Comparison of ENCODE assay signal across 8 mouse cellular contexts in the genomic region with DNA sequence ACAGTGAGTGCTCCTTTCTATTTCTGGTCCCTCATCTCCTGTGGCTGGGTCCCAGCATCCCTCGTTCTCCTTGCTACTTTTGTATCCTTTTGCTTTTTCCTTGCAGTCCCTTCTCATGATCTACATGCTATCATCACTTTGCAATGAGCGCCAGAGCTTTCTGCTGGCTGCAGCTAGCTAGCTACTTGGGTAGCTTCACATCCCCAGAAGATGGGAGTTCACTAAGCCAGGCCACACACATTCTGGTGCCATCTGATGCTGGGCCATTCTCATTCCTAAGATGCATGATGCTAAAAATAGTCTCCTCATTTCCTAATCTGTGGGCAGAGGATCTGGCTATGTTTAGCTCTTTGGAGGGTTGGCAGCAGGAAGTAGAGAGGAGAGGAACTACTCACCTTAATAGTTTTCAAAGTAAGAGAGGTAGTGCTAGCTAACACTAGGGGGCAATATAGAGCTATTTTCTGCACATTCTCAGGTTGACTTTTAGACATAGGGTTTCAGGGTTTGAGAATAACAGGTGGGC. TPM values are rescaled to one million over a fixed set of nuclear protein-coding genes. Genes with fewer than 3 reads are reported as not detected.
DNase-seq lines count a peak whose midpoint lies in the region; ATAC-seq and TF ChIP-seq lines count a peak whose summit lies in the region.

No protein-coding gene starts in this region.

- no peak overlapping the region for H3K27ac ChIP-seq in CH12.LX (ENCODE audit: insufficient read depth, low read depth)
- H3K27ac ChIP-seq in heart, embryonic 13.5 days (replicated peaks) = peak overlapping the region; percentile 48
- H3K27ac ChIP-seq in midbrain, embryonic 15.5 days = no peak overlapping the region
- no peak overlapping the region for H3K27ac ChIP-seq in stomach, postnatal 0 days (replicated peaks)

- H3K9ac ChIP-seq in CH12.LX (ENCODE audit: insufficient read depth, low read depth) = no peak overlapping the region
- H3K9ac ChIP-seq in heart, embryonic 13.5 days = no peak overlapping the region
- H3K9ac ChIP-seq in midbrain, embryonic 15.5 days = no peak overlapping the region
- H3K9ac ChIP-seq in stomach, postnatal 0 days (ENCODE audit: low read length) = no peak overlapping the region

- peak; percentile 58 to 74 for TF ChIP-seq CTCF in CH12.LX (conservative IDR thresholded peaks at IDR 0.05 in 1 of 2, IDR thresholded peaks at IDR 0.05 in 1 of 2; ENCODE audit: low read depth in 2 of 2, low read length in 2 of 2)
- peak; percentile 83 for TF ChIP-seq CTCF in stomach, postnatal 0 days (IDR thresholded peaks at IDR 0.05; ENCODE audit: low read depth)

- no peak for ATAC-seq in heart, embryonic 13.5 days (ENCODE audit: extremely low read depth, insufficient number of reproducible peaks, low FRiP score, low TSS enrichment)
- no peak for ATAC-seq in midbrain, embryonic 15.5 days (replicated peaks)
- peak; percentile 25; the same call in 1 of the 2 replicates for ATAC-seq in stomach, postnatal 0 days (ENCODE audit: low FRiP score, low TSS enrichment)

- no peaks in the 10 kb centered on the region for H3K9me3 ChIP-seq in CH12.LX (replicated peaks; ENCODE audit: low read length)
- no peaks in the 10 kb centered on the region for H3K9me3 ChIP-seq in heart, embryonic 13.5 days
- H3K9me3 ChIP-seq in midbrain, embryonic 15.5 days = no peaks in the 10 kb centered on the region
- no peaks in the 10 kb centered on the region for H3K9me3 ChIP-seq in stomach, postnatal 0 days (ENCODE audit: control insufficient read depth, low read length)

- dilution Hi-C loops in CH12.LX (cut with MboI; ENCODE audit: extremely low pct_ligation_motif_present, extremely low pct_unique_long_range_greater_than_20kb, low sequenced_read_pairs) = no loop called here

- peak; percentile 21 for DNase-seq in adrenal gland, postnatal 14 days
- no peak for DNase-seq in adrenal gland, adult 8-10 months
- DNase-seq in CH12.LX (ENCODE audit: extremely low read depth) = peak; percentile 59
- peak; percentile 75 for DNase-seq in embryo, embryonic 11 days
- DNase-seq in layer of hippocampus, adult 9-10 months (ENCODE audit: low spot score) = peak; percentile 36
- peak; percentile 18 for DNase-seq in stomach, postnatal 0 days (ENCODE audit: low spot score)

- peaks cover 5% of the 10 kb centered on the region in 2 experiments; a peak in 2 of 4 replicates for H3K4me1 ChIP-seq in CH12.LX (ENCODE audit: control insufficient read depth in 1 of 2, insufficient read depth in 2 of 2)
- H3K4me1 ChIP-seq in heart, embryonic 13.5 days = peaks cover 23% of the 10 kb centered on the region
- H3K4me1 ChIP-seq in midbrain, embryonic 15.5 days = peaks cover 19% of the 10 kb centered on the region
- peaks cover 2% of the 10 kb centered on the region; the same call in 1 of the 2 replicates for H3K4me1 ChIP-seq in stomach, postnatal 0 days (replicated peaks; ENCODE audit: control insufficient read depth, insufficient read depth)

- TF ChIP-seq EP300 in CH12.LX (IDR thresholded peaks at IDR 0.05; ENCODE audit: low read length) = no peak
- no peak for TF ChIP-seq EP300 in stomach, postnatal 0 days (optimal IDR thresholded peaks at IDR 0.05)

- peak; percentile 76 for TF ChIP-seq RAD21 in CH12.LX (IDR thresholded peaks at IDR 0.05; ENCODE audit: low read depth, low read length)

- H3K4me2 ChIP-seq in CH12.LX (ENCODE audit: insufficient read depth, low read depth, poor library complexity, severe bottlenecking) = no peak overlapping the region
- H3K4me2 ChIP-seq in heart, embryonic 13.5 days = peak overlapping the region; percentile 93
- H3K4me2 ChIP-seq in midbrain, embryonic 15.5 days = peak overlapping the region; percentile 24
- no peak overlapping the region for H3K4me2 ChIP-seq in stomach, postnatal 0 days (replicated peaks; ENCODE audit: low read depth)

- peaks cover 7% of the 10 kb centered on the region for H3K27me3 ChIP-seq in CH12.LX (replicated peaks)
- H3K27me3 ChIP-seq in heart, embryonic 13.5 days (replicated peaks) = no peaks in the 10 kb centered on the region
- 0 out of 2 replicates have a peak, but pooled peaks cover 3% of the 10 kb centered on the region for H3K27me3 ChIP-seq in midbrain, embryonic 15.5 days (replicated peaks)
- no peaks in the 10 kb centered on the region for H3K27me3 ChIP-seq in stomach, postnatal 0 days (ENCODE audit: control insufficient read depth, insufficient read depth, low read length)

- H3K36me3 ChIP-seq in CH12.LX (replicated peaks in 1 of 2; ENCODE audit: control insufficient read depth in 1 of 2, insufficient read depth in 1 of 2, low read length in 1 of 2) = no peaks in the 10 kb centered on the region
- no peaks in the 10 kb centered on the region for H3K36me3 ChIP-seq in heart, embryonic 13.5 days
- H3K36me3 ChIP-seq in midbrain, embryonic 15.5 days (replicated peaks) = no peaks in the 10 kb centered on the region
- H3K36me3 ChIP-seq in stomach, postnatal 0 days (ENCODE audit: control insufficient read depth, insufficient read depth, low read length) = no peaks in the 10 kb centered on the region

- in situ Hi-C loops in CH12.LX (cut with MboI; ENCODE audit: low pct_ligation_motif_present, low pct_unique_long_range_greater_than_20kb, low sequenced_read_pairs) = loop anchor here (10.0 to 25.0 kb wide), 2 partner anchors 748 to 886 kb away; no protein-coding TSS in a partner anchor

- WGBS in heart, embryonic 13.5 days = 20% methylated on average over 2 of the region's 2 CpGs
- 64% methylated on average over 2 of the region's 2 CpGs for WGBS in midbrain, embryonic 15.5 days
- 42% methylated on average over 2 of the region's 2 CpGs for WGBS in stomach, postnatal 0 days

- no peaks in the 10 kb centered on the region for H3K79me2 ChIP-seq in CH12.LX (replicated peaks; ENCODE audit: control insufficient read depth, extremely low read depth, insufficient read depth, poor library complexity, severe bottlenecking)

- TF ChIP-seq POLR2A in CH12.LX (IDR thresholded peaks at IDR 0.05; ENCODE audit: low read depth, low read length) = no peak

- H3K4me3 ChIP-seq in CH12.LX (replicated peaks in 1 of 3; ENCODE audit: low read depth in 2 of 3, low read length in 2 of 3, poor library complexity in 1 of 3) = no peak overlapping the region
- H3K4me3 ChIP-seq in heart, embryonic 13.5 days = peak overlapping the region; percentile 86
- peak overlapping the region; percentile 10; the same call in 1 of the 2 replicates for H3K4me3 ChIP-seq in midbrain, embryonic 15.5 days
- no peak overlapping the region for H3K4me3 ChIP-seq in stomach, postnatal 0 days (ENCODE audit: low read depth, low read length)

TF ChIP-seq in CH12.LX, 34 proteins besides CTCF, POLR2A, EP300 and RAD21:
- peak; percentile 60 for TF ChIP-seq SMC3 (IDR thresholded peaks at IDR 0.05; ENCODE audit: low read depth, low read length)
- TF ChIP-seq NRF1 (IDR thresholded peaks at IDR 0.05; ENCODE audit: low read depth, low read length) = no peak

RNA-seq across cellular contexts. Expression of a gene that starts 3.0 kb away (rescaled TPM):
- total RNA-seq in adrenal gland, postnatal 14 days (2021) = 9.1 and 11.4 TPM in 2 replicates
- 1 to 10 TPM; 6.3 to 9.0 (median 7.5) TPM for total RNA-seq in adrenal gland, adult 8-10 months (2022)
- total RNA-seq in CH12.LX (2012; rRNA removed) (0.17 TPM in 1 of 2 replicates, not detected in the other), CH12.LX (2014; rRNA removed) (0.09 TPM in 1 of 2 replicates, not detected in the other)
- polyA plus RNA-seq in CH12.LX (2012; ENCODE audit: insufficient read length, low read depth) = 0.18 and 0.20 TPM in 2 replicates
- polyA plus RNA-seq in heart, embryonic 13.5 days (2015; fragmentation: Nextera tagmentation; extraction: Ambion mirVana) = 4.5 and 5.0 TPM in 2 replicates
- 4.0 and 4.2 TPM in 2 replicates for polyA plus RNA-seq in midbrain, embryonic 15.5 days (2015; fragmentation: Nextera tagmentation; extraction: Ambion mirVana)
- 7.4 and 7.9 TPM in 2 replicates for polyA plus RNA-seq in stomach, postnatal 0 days (2015; fragmentation: Nextera tagmentation; extraction: Ambion mirVana)

Comparison
In these comparisons a context has a peak if more than half of its experiments do, and no peak if none do; other contexts are left out.
1. H3K4me2 ChIP-seq: peak in heart, embryonic 13.5 days (single experiment) and midbrain, embryonic 15.5 days (single experiment); none in CH12.LX (single experiment) and stomach, postnatal 0 days (single experiment).
2. H3K4me3 ChIP-seq: peak in heart, embryonic 13.5 days (single experiment) and midbrain, embryonic 15.5 days (single experiment); none in CH12.LX (0 of 3) and stomach, postnatal 0 days (single experiment).